Mouse (Mus musculus) cerebellum, adult 2 months (tissue): ENCODE results near the gene Clta.

ENCODE experiments used
- CTCF ChIP-seq: fragments of 200-500 bp; IDR thresholded peaks from 2 replicates; pipeline ENCODE4 v1.5.1; 2011; ENCODE audit warnings: low read depth, mild to moderate bottlenecking, control low read depth, low read length, moderate library complexity, borderline replicate concordance; ENCODE audit not compliant: insufficient read depth
- POLR2A ChIP-seq: fragments of 200-500 bp; IDR thresholded peaks from 2 replicates; pipeline ENCODE4 v1.6.1; 2011; ENCODE audit warnings: low read length, control low read depth, borderline replicate concordance; ENCODE audit not compliant: insufficient read depth

- TF ChIP-seq CTCF (no peak), POLR2A (no peak)
Observed at GRCm38 (mm10) chr4:44068736-44069135, 64.5 kb downstream of the Clta start.
